Mouse (Mus musculus) adrenal gland, adult (tissue): ENCODE results near the gene Auts2.
A peak's percentile ranks its signal among the peaks of the same experiment; 100 is the strongest.
"Not testable (repeated sequence)": the region's sequence is repeated elsewhere in the genome, so short reads cannot be mapped to it uniquely, and the experiment has no call there.

Experiments used
- DNase-seq, 2 experiments: peaks; one replicate each; pipeline ENCODE4 v3.0.0; 2022 to 2023; ENCODE audit warnings: low spot score in 1 of 2; ENCODE audit not compliant: inconsistent age in 2 of 2

Auts2 gene

DNA sequence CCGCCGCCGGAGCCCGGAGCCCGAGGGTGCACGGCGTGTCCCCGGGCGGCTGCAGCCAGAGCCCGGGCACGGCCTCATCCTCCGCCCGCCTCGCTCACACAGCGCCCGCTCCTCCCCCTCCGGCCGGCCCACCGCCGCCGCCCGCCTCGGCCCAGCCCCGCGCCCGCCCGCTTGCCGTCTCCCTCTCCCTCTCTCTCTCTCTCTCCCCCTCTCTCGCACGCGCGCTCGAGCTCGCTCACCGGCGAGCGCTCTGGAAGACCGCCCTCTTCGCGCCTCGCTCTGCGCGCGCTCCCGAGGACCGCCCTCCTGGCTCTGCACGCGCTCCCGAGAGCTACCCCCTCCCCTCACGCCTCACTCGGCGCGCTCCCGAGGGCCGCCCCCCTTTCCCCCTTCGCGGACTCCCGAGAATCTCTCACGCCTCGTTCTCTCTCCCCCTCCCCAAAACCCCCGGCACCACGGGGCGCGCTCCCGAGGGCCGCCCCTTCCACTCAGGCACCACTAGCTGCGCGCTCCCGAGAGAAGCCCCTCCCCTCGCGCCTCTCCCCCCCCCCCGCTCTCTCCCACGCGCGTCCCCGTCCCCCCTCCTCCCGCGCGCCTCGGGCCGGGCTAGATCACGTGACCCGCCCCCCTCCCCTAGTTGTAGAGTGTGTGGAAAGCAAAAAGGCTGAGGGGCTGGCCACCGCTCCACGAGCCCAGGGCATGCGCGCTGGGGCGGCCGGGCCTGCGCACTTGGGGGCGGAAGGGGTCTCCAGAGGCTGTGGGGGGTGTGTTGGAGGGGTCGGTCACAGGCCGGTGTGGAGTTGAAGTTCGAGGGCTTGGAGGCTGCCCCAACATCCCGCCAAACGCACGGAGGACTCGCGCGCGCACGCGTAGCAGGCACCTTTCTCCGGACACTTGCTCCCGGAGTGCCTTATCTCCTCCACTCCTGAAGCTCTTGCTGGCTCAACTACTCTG, at the start of gene Auts2:
Gene Auts2, minus strand, starts transcription at position 227 of the 954 bp plus-strand sequence.
- DNase-seq = peak; percentile 92 to 96

DNA sequence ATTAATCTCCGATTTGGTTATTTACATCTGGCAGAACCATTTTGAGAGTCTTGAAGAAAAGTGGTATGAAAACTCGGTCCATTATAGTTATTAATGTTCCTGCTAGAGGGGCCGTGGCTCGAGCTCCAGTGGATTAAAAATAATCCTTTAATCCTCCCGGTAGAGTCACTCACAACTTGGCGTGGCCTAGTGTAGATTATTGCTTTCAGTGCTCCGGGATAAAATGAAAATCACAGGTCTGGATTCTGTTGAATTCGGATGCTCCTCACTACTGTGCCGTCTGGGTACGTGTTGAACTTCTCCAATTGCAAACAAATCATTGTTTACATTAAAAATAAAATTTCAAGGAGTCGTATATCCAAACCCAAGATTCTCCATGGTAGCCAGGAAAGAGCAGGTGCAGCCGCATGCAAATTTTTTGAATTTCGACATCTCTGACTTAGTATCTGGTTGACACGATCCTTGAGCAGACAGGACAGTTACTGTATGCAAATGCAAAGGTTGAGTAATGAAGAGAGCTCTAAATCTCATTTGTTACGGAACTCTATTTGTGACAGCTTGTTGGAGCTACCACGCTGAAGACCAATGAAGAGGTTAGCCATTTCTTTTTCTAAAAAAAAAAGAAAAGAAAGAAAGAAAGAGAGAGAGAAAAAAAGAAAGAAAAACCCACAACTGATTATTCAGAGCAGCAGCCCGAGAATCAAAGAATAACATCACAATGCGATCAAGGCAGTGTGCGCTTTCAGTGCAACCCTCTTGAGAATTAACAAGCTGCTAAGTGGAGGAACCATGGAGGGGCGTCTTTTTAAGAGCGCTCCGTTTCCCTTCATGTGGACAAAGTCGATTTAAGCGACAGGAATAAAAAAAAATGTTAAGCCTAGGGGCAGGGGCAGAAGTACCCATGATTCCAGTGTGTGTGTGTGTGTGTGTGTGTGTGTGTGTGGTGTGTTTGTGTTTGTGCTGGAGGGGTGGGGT, 48.9 kb upstream of the Auts2 start:
- no peak for DNase-seq

DNA sequence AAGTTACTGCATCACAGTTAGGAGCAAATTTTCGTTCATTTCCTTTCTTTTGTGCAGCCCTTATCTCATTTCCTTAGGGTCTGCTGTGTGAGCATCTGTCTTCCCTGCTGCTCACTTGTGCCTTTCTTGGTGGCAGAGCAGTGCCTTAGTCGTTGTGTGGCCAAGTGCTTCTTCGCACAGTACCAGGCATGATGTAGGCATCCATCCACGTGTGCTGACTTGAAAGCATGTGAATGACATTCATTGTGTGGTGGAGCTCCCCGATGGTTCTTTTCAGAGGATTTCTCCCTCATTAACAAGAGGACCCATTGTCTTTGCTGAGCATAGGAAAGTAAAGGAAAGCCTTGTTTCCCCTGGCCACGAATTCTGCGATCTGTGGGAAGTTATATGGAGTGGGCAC, 36.6 kb upstream of the Auts2 start:
- no peak for DNase-seq

DNA sequence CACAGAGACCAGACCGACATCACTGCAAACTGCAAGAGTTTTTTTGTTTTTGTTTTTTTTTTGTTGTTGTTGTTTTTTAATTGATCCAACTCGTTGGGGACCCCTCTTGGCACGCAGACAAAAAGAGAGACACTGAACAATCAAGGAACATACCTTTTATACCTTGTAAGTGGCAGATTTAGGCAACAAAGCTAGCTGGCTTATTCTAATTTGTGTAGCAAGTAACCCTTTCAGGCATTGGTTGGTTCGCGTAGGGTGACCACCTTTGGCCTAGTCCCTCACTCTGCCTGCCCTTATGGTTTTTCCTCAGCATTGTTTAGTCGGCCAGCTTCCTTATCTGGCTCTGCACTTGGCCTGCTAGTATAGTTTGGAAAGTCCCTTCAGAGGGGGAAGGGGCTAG, 17.6 kb upstream of the Auts2 start:
- DNase-seq = not testable (repeated sequence)

DNA sequence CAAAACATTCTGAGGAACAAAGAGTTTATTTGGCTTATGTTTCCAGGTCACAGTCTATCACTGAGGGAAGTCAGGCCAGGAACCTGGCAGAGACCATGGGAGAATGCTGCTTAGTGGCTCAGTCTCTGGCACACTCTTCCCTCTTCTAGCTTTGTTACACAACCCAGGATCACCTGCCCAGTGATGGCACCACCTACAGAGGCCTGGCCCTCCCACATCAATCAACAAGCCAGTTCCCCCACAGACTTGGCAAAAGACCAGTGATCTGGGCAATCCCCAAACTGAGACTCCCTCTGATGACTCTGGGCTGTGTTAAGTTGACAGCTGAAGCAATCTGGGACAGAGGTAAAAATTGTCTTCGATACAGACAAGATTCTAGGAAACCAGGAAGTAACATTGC, 2.6 kb upstream of the Auts2 start:
- peak in 1 of 2 experiments; percentile 54 for DNase-seq

DNA sequence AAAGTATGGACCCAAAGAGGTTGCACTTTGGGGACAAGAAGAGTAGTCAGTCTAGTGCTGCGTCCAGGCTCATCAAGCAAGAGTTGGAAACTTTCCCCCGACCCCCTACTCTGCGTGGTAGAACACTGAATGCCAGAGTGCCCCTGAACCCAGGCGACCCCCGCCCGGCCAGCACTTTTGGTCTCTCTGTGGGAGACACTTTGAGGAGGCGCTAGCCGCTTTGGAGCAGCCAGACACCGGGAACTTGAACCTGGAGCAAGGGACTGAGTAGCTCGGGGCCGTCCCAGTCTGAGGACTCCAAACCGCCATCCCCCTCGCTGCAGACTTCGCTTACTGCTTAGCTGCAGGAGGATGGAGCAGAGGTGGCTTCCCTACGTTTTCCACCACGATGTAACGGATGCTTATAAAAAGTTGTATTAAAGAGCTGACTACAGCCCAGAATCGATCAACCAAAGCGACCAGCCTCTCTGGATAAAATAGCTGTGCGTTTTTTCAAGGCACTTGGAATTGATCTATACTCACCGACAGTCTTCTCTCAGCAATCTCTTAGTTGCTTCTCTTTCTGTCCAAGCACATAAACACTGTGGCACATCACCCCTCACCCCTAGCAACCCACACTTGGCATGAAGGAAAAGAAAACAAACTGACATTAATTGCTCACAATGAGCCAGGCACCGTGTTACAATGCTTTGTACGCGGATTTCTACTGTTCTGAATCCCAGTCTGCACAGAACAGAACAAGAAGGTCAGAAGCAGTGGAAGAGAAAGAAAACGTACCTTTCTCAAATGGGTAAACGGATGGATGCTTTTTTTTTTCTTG, 1.2 kb upstream of the Auts2 start:
- peak; percentile 42 to 81 for DNase-seq

DNA sequence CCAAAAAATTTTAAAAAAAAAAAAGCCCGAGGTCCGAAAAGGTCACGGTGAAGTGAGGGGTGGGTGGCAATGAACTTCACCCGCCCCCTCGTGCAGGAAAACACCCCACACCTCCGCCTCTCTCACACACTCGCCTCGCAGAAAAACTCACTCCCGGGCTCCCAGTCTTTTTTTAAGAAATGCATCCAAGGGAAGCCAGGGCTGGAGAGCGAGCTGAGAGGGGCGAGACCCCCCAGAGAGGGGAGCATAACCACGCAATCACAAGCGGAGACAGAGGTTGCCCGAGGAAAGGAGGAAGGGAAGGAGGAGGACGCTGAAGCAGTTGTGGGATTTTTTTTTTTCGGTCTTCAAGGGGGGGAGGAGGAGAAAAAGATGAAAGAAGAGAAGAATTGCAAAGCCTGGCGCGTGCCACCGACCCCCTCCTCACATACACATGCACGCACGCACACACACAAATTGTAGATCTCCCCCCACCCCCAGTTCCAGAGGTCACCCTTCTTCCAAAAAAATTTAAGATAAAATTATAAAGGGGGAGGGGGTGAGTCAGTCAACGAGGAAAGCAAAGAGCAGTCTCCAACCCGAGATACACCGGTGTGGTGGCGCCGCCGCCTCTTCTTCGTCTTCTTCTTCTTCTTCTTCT, 643 bp downstream of the Auts2 start:
- peak; percentile 45 to 80 for DNase-seq

DNA sequence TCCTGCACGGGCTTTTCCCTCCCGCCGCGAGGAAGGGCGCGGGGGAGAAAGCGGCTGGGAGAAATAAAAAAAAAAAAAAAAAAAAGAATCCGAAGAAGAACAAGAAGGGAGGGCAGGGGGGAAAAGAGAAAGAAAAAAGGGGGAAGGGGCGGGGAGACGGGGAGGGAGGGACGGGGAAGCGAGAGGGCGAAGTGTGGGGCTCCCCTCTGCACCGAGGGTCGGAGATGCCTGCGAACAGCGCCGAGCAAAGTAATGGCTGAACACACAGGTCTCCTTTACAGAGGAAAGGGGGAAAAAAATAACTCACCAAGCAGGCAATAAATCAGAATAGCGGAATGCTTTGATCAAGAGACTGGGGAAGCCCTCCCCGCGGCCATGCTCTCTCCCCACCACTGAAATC, 1.2 kb downstream of the Auts2 start:
- DNase-seq = peak in 1 of 2 experiments; percentile 79

DNA sequence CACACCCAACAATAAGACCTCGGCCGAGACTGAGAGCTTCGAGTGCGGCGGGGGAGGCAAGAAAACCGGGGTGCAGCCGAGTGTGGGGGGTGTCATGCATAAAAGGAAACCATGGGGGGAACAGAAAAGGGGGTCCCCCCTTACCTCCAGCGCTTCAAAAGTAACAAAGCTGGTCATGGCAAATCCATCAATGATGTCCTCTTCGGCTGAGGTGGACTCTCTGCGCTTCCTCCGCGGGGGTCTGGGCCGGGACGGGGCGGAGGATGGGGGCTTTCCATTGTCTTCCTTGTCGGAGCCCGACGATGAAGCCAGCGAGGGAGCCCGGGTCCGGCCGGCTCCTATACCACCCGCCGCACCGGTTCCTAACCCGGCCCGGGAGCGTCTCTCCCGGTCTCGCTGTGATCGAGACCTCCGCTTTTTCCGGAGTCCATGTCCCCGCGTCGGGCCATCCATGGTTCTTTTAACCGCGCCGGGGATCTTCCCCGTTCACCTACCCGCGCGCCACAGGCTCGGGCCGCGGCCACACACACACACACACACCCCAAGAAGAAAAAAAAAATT, 1.7 kb downstream of the Auts2 start:
- peak; percentile 45 to 75 for DNase-seq

DNA sequence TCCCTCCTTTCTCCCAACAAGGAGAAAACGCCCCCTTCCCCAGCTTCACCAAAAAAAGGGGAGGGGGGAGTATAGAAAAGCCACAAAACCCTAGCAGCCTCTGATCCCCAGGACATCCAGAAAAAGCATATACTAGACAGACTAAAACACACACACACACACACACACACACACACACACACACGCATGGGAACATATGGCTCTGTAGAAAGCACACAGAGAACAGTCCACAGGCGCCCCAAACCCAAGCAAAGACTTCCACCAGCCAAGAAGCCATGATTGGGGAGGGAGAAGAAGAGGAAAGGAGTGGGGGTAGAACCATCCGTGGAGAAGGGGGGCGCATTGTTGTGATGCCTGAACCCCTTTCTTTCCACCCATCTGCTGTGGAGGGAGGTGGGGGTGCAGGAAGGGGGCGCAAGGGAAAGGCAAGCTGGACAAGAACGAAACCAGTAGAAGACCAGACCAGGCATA, 2.3 kb downstream of the Auts2 start:
- DNase-seq = peak; percentile 11 to 73

DNA sequence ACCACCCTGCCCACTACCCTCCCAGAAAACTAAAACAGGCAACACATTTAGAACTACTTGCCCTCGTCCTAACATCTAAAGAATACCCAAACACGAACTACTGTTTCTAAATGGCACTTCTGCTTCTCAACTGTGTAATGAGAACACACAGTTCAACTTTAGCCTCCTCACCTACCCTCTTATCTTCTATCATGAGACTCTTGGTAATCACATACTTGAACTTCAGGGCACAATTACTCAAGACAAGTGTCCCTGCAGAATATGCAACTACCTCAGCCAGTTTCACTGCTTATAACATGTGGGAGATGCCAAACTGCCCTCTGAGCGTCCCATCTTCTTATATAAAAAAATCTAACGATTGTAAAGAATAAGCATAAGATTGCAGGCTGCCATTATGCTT, 5.7 kb downstream of the Auts2 start:
- no peak for DNase-seq

DNA sequence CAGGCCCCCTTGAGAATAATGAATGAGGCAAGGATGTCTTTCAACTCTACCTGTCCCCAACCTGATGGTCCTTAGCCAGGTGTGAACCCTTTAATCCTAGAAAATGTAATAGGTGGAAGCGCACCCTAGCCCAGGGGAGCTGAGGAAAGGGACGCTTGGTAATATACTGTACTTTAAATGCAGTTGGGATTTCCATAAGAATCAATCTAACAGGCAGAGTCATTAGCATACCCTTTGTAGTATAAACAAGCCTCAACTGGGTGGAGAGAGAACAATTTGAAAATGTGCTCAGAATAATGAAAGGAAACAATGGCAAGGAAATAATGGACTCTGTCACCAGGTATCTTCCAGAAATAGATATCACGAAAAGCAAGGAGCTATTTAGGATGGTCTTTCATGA, 16.7 kb downstream of the Auts2 start:
- no peak for DNase-seq

DNA sequence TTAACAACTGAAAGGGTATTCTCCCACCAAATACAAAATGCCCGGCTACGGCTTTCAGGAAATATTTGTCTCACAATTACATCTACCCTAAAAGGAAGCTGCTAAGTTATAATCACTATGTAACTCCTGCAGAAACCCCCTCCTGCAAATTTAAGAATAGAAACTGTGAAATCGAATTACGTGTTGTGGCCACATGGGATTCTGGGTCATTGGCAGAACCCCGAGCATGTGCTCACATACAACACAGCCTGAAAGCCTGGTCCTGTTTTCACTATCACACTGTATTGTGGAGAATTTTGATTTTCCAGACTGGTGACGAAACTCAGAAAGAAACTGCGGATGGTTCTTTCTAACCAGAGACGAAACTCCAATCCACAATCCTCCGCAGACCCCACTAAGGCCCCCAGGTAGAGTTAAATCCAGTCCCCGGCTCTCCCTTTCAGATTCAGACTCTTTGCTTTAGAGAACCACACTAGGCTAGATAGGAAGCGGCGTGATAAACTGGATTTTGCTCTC, 21.7 kb downstream of the Auts2 start:
- no peak for DNase-seq

DNA sequence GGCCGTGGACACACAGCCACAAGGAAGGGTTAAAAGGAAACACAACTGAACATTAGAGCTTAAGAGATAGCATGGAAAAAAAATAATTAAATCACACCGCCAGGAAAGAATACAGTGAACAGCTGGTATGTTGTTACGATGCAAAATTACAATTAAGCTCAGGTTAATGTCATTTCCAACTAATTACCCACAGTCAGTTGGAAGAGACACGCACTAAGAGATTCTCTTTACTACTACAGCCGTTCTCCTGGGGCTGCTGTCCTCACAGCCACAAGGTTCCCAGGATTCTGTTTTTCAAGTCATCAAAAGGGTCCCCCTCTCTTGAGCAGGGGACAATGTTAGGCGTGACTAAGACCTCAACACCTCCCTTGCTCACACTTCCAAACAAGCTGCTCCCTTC, 25.3 kb downstream of the Auts2 start:
- DNase-seq = no peak

DNA sequence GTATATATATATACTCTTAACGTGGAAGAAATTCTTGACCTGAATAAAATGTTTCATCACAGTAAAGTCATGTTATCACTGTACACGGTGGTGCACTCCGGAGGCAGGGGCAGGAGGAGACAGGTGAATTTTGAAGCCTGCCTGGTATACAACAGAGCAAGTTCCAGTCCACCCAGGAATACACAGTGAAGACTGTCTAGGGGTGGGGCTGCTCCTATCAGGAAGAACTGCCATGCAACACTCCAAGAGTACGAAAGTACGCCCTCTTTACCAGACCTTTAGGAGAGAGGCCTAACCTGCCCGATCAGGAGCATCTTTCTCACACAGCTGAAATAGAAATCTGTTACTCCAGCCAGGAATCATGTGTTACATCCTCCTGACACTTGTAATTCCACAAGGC, 28.6 kb downstream of the Auts2 start:
- DNase-seq = no peak

DNA sequence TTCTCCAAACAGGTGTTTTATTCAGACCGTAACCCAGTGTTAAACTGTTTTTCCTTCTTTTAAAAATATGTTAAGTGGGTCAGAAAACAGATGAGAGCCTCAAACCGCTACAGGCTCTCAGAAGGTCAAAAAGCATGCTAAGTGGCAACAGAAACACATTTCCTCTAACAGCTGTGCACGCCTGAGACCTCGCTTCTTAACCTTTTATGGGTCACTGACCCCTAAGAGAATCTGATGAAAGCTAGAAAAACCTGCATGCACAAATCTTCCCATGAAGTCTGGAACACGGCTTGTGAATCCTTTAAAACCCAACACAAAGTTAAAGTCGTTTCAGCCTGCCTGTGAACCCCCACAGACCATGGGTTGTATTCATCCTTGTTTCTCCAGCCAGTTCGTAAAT, 29.9 kb downstream of the Auts2 start:
- DNase-seq = no peak

DNA sequence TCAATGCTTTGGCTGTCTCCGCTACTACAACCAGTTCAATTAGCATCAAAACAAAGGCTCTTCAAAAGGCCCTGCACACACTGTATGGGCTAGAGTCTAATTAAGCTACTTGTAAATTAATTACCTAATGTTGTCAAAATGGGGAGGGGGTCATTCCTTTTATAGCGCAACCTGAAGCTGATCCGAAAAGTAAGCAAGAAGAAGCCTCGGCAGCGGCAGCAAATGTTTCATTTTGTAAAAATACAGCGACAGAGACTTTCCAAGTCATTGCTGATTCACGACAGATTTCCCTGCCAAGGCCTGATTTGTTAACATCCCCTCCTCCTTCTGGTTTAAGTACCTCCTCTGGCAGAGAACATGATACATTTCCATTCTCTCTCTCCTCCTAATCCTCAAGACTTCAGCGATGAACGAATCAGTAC, 33.7 kb downstream of the Auts2 start:
- peak; percentile 33 to 85 for DNase-seq

DNA sequence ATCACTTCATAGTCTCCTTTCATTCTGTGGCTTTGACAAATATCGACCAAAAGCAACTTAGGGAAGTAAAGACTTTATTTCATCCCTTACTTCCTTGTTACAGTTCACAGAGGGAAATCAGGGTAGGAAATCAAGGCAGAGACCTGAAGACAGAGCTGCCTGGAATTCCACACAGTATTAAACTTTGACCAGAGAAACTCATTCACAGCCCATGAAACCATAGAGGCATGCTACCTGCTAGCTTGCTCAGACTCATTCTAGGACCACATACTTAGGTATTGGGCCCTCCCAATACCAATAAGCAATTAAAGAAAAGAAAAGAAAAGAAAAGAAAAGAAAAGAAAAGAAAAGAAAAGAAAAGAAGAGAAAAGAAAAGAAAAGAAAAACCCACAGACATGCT, 38.3 kb downstream of the Auts2 start:
- no peak for DNase-seq

DNA sequence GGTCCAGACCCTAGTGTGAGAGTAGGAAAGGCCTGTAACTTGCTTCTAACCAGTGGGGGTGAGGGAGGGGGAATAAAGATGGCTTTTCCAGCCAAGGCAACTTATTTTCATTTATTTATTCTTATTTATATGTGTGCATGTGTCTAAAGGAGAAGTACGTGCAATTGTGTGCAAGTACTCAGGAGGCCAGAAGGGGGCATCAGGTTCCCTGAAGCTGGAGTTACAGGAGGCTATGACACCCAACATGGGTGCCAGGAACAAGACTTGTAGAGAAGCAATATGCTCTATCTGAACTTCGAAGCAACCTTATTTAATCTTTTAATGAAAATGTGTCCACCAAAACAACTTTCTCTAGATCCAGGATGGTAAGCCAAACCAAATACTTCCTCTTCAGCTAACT, 39.7 kb downstream of the Auts2 start:
- DNase-seq = no peak

DNA sequence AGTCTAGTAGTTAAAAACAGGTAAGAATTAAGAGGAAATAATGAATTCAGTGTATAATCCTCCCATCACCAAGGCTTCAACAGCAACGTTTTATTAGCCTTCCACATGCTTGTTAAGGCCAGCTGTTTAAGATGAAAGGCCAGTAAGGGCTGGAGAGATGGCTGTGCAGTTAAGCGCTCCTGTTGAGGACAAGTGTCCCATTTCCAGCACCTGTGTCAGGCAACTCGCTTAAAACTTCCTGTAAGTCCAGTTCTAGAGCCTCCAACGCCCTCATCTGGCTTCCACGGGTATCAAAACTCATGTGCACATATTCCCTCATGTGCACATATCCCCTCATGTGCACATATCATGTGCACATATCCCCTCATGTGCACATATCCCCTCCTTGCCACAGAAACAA, 41.1 kb downstream of the Auts2 start:
- no peak for DNase-seq
